Mouse (Mus musculus): ENCODE measurements around the gene Susd1.

Susd1 gene

GRCm38 (mm10) chr4:59437990-59438854, at the start of gene Susd1:
Gene Susd1 (minus strand): TSS chr4:59438633.
- in situ Hi-C loops (cut with MboI; ENCODE audit: low pct_unique_long_range_greater_than_20kb in 1 of 2, low sequenced_read_pairs in 2 of 2, unreplicated experiment in 1 of 2), result no loop called here

GRCm38 (mm10) chr4:59471306-59471705, 32.9 kb upstream of the Susd1 start:
- in situ Hi-C loops (cut with MboI; ENCODE audit: low pct_unique_long_range_greater_than_20kb in 1 of 2, low sequenced_read_pairs in 2 of 2, unreplicated experiment in 1 of 2), result no loop called here

GRCm38 (mm10) chr4:59465449-59465848, 27.0 kb upstream of the Susd1 start:
- in situ Hi-C loops (cut with MboI; ENCODE audit: low pct_unique_long_range_greater_than_20kb in 1 of 2, low sequenced_read_pairs in 2 of 2, unreplicated experiment in 1 of 2), result no loop called here

GRCm38 (mm10) chr4:59464661-59465060, 26.2 kb upstream of the Susd1 start:
- in situ Hi-C loops (cut with MboI; ENCODE audit: low pct_unique_long_range_greater_than_20kb in 1 of 2, low sequenced_read_pairs in 2 of 2, unreplicated experiment in 1 of 2), result no loop called here

GRCm38 (mm10) chr4:59462494-59462893, 24.1 kb upstream of the Susd1 start:
- in situ Hi-C loops (cut with MboI; ENCODE audit: low pct_unique_long_range_greater_than_20kb in 1 of 2, low sequenced_read_pairs in 2 of 2, unreplicated experiment in 1 of 2), result no loop called here

GRCm38 (mm10) chr4:59461116-59461727, 22.8 kb upstream of the Susd1 start:
- in situ Hi-C loops (cut with MboI; ENCODE audit: low pct_unique_long_range_greater_than_20kb in 1 of 2, low sequenced_read_pairs in 2 of 2, unreplicated experiment in 1 of 2), result no loop called here

GRCm38 (mm10) chr4:59459216-59459955, 21.0 kb upstream of the Susd1 start:
- in situ Hi-C loops (cut with MboI; ENCODE audit: low pct_unique_long_range_greater_than_20kb in 1 of 2, low sequenced_read_pairs in 2 of 2, unreplicated experiment in 1 of 2), result no loop called here

- in situ Hi-C loops (cut with MboI; ENCODE audit: low pct_unique_long_range_greater_than_20kb in 1 of 2, low sequenced_read_pairs in 2 of 2, unreplicated experiment in 1 of 2), result no loop called here
These were observed 19.5 kb upstream of the Susd1 start for GRCm38 (mm10) chr4:59457941-59458340.

- in situ Hi-C loops (cut with MboI; ENCODE audit: low pct_unique_long_range_greater_than_20kb in 1 of 2, low sequenced_read_pairs in 2 of 2, unreplicated experiment in 1 of 2), result no loop called here
These were observed 18.7 kb upstream of the Susd1 start for GRCm38 (mm10) chr4:59457091-59457490.

- in situ Hi-C loops (cut with MboI; ENCODE audit: low pct_unique_long_range_greater_than_20kb in 1 of 2, low sequenced_read_pairs in 2 of 2, unreplicated experiment in 1 of 2), result no loop called here
These were observed 17.0 kb upstream of the Susd1 start for GRCm38 (mm10) chr4:59455465-59455864.

GRCm38 (mm10) chr4:59454046-59454445, 15.6 kb upstream of the Susd1 start:
- in situ Hi-C loops (cut with MboI; ENCODE audit: low pct_unique_long_range_greater_than_20kb in 1 of 2, low sequenced_read_pairs in 2 of 2, unreplicated experiment in 1 of 2), result no loop called here

- in situ Hi-C loops (cut with MboI; ENCODE audit: low pct_unique_long_range_greater_than_20kb in 1 of 2, low sequenced_read_pairs in 2 of 2, unreplicated experiment in 1 of 2), result no loop called here
These were observed 14.1 kb upstream of the Susd1 start for GRCm38 (mm10) chr4:59452503-59452933.

- in situ Hi-C loops (cut with MboI; ENCODE audit: low pct_unique_long_range_greater_than_20kb in 1 of 2, low sequenced_read_pairs in 2 of 2, unreplicated experiment in 1 of 2), result no loop called here
These were observed 12.5 kb upstream of the Susd1 start for GRCm38 (mm10) chr4:59450906-59451305.

GRCm38 (mm10) chr4:59450234-59450854, 11.9 kb upstream of the Susd1 start:
- in situ Hi-C loops (cut with MboI; ENCODE audit: low pct_unique_long_range_greater_than_20kb in 1 of 2, low sequenced_read_pairs in 2 of 2, unreplicated experiment in 1 of 2), result no loop called here

GRCm38 (mm10) chr4:59447296-59447695, 8.9 kb upstream of the Susd1 start:
- in situ Hi-C loops (cut with MboI; ENCODE audit: low pct_unique_long_range_greater_than_20kb in 1 of 2, low sequenced_read_pairs in 2 of 2, unreplicated experiment in 1 of 2), result no loop called here

GRCm38 (mm10) chr4:59445516-59445915, 7.1 kb upstream of the Susd1 start:
- in situ Hi-C loops (cut with MboI; ENCODE audit: low pct_unique_long_range_greater_than_20kb in 1 of 2, low sequenced_read_pairs in 2 of 2, unreplicated experiment in 1 of 2), result no loop called here

GRCm38 (mm10) chr4:59444994-59445393, 6.6 kb upstream of the Susd1 start:
- in situ Hi-C loops (cut with MboI; ENCODE audit: low pct_unique_long_range_greater_than_20kb in 1 of 2, low sequenced_read_pairs in 2 of 2, unreplicated experiment in 1 of 2), result no loop called here

- in situ Hi-C loops (cut with MboI; ENCODE audit: low pct_unique_long_range_greater_than_20kb in 1 of 2, low sequenced_read_pairs in 2 of 2, unreplicated experiment in 1 of 2), result no loop called here
These were observed 5.7 kb upstream of the Susd1 start for GRCm38 (mm10) chr4:59444085-59444484.

- in situ Hi-C loops (cut with MboI; ENCODE audit: low pct_unique_long_range_greater_than_20kb in 1 of 2, low sequenced_read_pairs in 2 of 2, unreplicated experiment in 1 of 2), result no loop called here
These were observed 2.8 kb upstream of the Susd1 start for GRCm38 (mm10) chr4:59441265-59441664.
